In the genomic region with DNA sequence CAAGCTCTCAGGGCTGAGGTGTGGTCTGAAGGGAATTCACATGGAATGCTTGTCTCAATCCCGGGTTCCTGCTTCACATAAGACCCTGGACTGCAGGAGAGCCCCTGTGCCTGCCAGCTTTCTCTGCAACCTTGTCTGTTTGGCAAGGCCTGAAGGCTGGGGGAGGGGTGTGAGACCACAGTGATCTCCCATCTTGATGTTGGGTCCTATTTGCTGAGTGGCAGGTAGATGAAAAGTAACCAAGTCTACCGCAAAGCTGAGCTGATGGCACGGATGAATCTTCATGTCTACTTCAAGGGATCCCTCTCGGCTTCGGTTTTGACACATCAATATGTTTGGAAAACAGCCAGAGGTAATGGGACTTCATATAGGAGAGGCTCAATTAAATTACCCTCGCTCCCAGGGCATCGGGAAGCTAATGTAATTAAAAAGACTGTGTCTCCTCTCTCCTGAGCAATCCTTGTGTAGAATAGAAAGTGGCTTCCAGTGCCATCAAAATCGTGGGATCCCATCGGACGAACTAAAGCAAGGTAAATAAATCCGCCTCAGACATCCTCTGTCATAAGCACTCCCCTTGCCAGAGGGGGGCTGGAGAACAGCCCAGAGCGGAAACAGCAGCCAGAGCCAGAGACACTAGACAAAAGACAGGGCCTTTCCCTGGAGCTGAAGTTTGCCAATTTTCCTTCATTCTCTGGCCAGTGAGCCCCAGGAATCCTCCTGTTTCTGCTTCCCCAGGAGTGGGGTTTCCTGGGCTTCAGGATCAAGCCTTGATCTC, we compare ENCODE assay signal across 8 mouse cellular contexts. TPM values are rescaled to one million over a fixed set of nuclear protein-coding genes. Genes with fewer than 3 reads are reported as not detected.
DNase-seq lines count a peak whose midpoint lies in the region; ATAC-seq and TF ChIP-seq lines count a peak whose summit lies in the region.

No protein-coding gene starts in this region.

- H3K9me3 ChIP-seq in forebrain, embryonic 12.5 days: no peaks in the 10 kb centered on the region
- no peaks in the 10 kb centered on the region for H3K9me3 ChIP-seq in forebrain, embryonic 10.5 days
- no peaks in the 10 kb centered on the region for H3K9me3 ChIP-seq in stomach, postnatal 0 days (ENCODE audit: control insufficient read depth, low read length)

- no peak for ATAC-seq in forebrain, embryonic 12.5 days (ENCODE audit: low FRiP score)
- ATAC-seq in stomach, postnatal 0 days (ENCODE audit: low FRiP score, low TSS enrichment): no peak

- no peak overlapping the region for H3K4me2 ChIP-seq in forebrain, embryonic 12.5 days
- no peak overlapping the region for H3K4me2 ChIP-seq in stomach, postnatal 0 days (replicated peaks; ENCODE audit: low read depth)

- no peaks in the 10 kb centered on the region for H3K36me3 ChIP-seq in forebrain, embryonic 12.5 days (replicated peaks)
- no peaks in the 10 kb centered on the region for H3K36me3 ChIP-seq in forebrain, embryonic 10.5 days (replicated peaks)
- no peaks in the 10 kb centered on the region for H3K36me3 ChIP-seq in stomach, postnatal 0 days (ENCODE audit: control insufficient read depth, insufficient read depth, low read length)

- no peak for DNase-seq in forebrain, embryonic 10.5 days (ENCODE audit: extremely low spot score, low spot score)
- DNase-seq in adrenal gland, postnatal 36 days: peak; percentile 7 to 18
- DNase-seq in heart, adult 8-10 months (ENCODE audit: low spot score): peak; percentile 17
- DNase-seq in kidney, postnatal 10 days: peak; percentile 59
- DNase-seq in stomach, postnatal 0 days (ENCODE audit: low spot score): peak; percentile 29
- DNase-seq in layer of hippocampus, adult 9-11 months: no peak
- no peak for DNase-seq in embryo, embryonic 10 days (ENCODE audit: low spot score)

- WGBS in forebrain, embryonic 12.5 days: 67% methylated on average over 12 of the region's 12 CpGs
- WGBS in forebrain, embryonic 10.5 days: 83% methylated on average over 12 of the region's 12 CpGs
- WGBS in stomach, postnatal 0 days: 40% methylated on average over 12 of the region's 12 CpGs

- no peak overlapping the region for H3K9ac ChIP-seq in forebrain, embryonic 12.5 days
- no peak overlapping the region for H3K9ac ChIP-seq in stomach, postnatal 0 days (ENCODE audit: low read length)

- TF ChIP-seq EP300 in stomach, postnatal 0 days (optimal IDR thresholded peaks at IDR 0.05): no peak

- H3K4me3 ChIP-seq in forebrain, embryonic 12.5 days (replicated peaks): no peak overlapping the region
- H3K4me3 ChIP-seq in forebrain, embryonic 10.5 days: no peak overlapping the region
- no peak overlapping the region for H3K4me3 ChIP-seq in stomach, postnatal 0 days (ENCODE audit: low read depth, low read length)

- H3K27me3 ChIP-seq in forebrain, embryonic 12.5 days: 0 out of 2 replicates have a peak, but pooled peaks cover 4% of the 10 kb centered on the region
- no peaks in the 10 kb centered on the region for H3K27me3 ChIP-seq in forebrain, embryonic 10.5 days (ENCODE audit: poor library complexity, severe bottlenecking)
- H3K27me3 ChIP-seq in stomach, postnatal 0 days (ENCODE audit: control insufficient read depth, insufficient read depth, low read length): no peaks in the 10 kb centered on the region

- peak overlapping the region; percentile 65 for H3K27ac ChIP-seq in forebrain, embryonic 12.5 days
- H3K27ac ChIP-seq in forebrain, embryonic 10.5 days: no peak overlapping the region
- no peak overlapping the region for H3K27ac ChIP-seq in stomach, postnatal 0 days (replicated peaks)

- TF ChIP-seq CTCF in stomach, postnatal 0 days (IDR thresholded peaks at IDR 0.05; ENCODE audit: low read depth): no peak

- peaks cover 53% of the 10 kb centered on the region for H3K4me1 ChIP-seq in forebrain, embryonic 12.5 days
- H3K4me1 ChIP-seq in forebrain, embryonic 10.5 days: peaks cover 55% of the 10 kb centered on the region
- 0 out of 2 replicates have a peak, but pooled peaks cover 3% of the 10 kb centered on the region for H3K4me1 ChIP-seq in stomach, postnatal 0 days (replicated peaks; ENCODE audit: control insufficient read depth, insufficient read depth)

RNA-seq across cellular contexts. Expression of a gene that starts 28.0 kb away (rescaled TPM):
- polyA plus RNA-seq in forebrain, embryonic 12.5 days (2016; fragmentation: Nextera tagmentation; extraction: Ambion mirVana): 13.4 and 14.8 TPM in 2 replicates
- polyA plus RNA-seq in forebrain, embryonic 10.5 days (2016; fragmentation: Nextera tagmentation; extraction: Ambion mirVana): 0.65 and 1.4 TPM in 2 replicates
- total RNA-seq in adrenal gland, postnatal 36 days (2021): 1 to 10 TPM; 3.6 to 8.7 TPM
- under 1 TPM; 0.08 to 0.22 (median 0.17) TPM for total RNA-seq in heart, adult 8-10 months (2022)
- 0.42 and 0.47 TPM in 2 replicates for polyA plus RNA-seq in stomach, postnatal 0 days (2015; fragmentation: Nextera tagmentation; extraction: Ambion mirVana)

Comparison
In these comparisons a context has a peak if more than half of its experiments do, and no peak if none do; other contexts are left out.
1. DNase-seq: peak in adrenal gland, postnatal 36 days (2 of 2), heart, adult 8-10 months (single experiment), kidney, postnatal 10 days (single experiment) and stomach, postnatal 0 days (single experiment); none in forebrain, embryonic 10.5 days (single experiment), layer of hippocampus, adult 9-11 months (single experiment) and embryo, embryonic 10 days (single experiment).